Comparison of ENCODE assay signal across 9 mouse cellular contexts in the genomic region with DNA sequence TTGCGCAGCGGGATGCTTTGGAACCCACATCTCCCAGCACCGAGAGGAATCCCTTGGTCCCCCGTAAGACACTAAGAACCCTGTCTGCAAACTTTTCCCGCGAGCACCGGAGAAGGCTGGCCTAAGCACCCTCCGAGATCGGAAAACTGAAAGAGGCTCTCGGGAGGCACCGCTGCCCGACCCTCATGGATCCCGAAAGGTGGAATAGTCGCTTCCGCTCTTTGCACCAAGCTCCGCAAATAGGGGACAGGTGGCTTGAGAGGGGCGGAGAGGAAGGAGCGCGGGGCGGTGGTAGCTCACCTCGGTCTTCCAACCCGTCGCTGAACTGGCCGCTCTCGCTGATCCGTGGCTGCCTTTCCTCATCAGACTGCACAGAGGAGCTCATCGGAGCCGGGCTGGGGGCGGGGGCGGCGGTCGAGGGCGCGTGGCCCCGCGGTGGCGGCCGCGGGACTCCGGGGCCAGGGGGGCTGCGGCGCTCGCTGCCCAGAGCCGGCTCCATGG. TPM values are rescaled to one million over a fixed set of nuclear protein-coding genes. Genes with fewer than 3 reads are reported as not detected.
DNase-seq lines count a peak whose midpoint lies in the region; ATAC-seq and TF ChIP-seq lines count a peak whose summit lies in the region.
"Had no signal": no experiment of that assay in that cellular context is flagged by ENCODE, and none has a peak within 500 bp of the region (broad histone marks: within the 10 kb centered on the region; RNA-seq: fewer than 3 reads in every experiment).

No protein-coding gene starts in this region.

- TF ChIP-seq CTCF in bone marrow macrophage, adult 2 months (IDR thresholded peaks at IDR 0.05; ENCODE audit: low read depth, low read length) = no peak
- TF ChIP-seq CTCF in embryonic fibroblast, embryonic 13.5 days (IDR thresholded peaks at IDR 0.05; ENCODE audit: borderline replicate concordance, insufficient read depth, low read length) = no peak
- no peak for TF ChIP-seq CTCF in intestine, postnatal 0 days (IDR thresholded peaks at IDR 0.05; ENCODE audit: low read depth)

- H3K27me3 ChIP-seq in intestine, postnatal 0 days (replicated peaks; ENCODE audit: control insufficient read depth, insufficient read depth, low read length) = peaks cover 57% of the 10 kb centered on the region
- H3K27me3 ChIP-seq in stomach, embryonic 14.5 days (ENCODE audit: control insufficient read depth, insufficient read depth, low read length) = peaks cover 28% of the 10 kb centered on the region

- peak; percentile 33; the same call in 1 of the 2 replicates for ATAC-seq in intestine, postnatal 0 days
- ATAC-seq in stomach, embryonic 14.5 days (ENCODE audit: insufficient number of reproducible peaks, insufficient read depth, low FRiP score, low read depth) = no peak

- peak overlapping the region; percentile 67 for H3K4me3 ChIP-seq in bone marrow macrophage, adult 2 months (ENCODE audit: insufficient read depth, low read length)
- H3K4me3 ChIP-seq in embryonic fibroblast, embryonic 13.5 days (ENCODE audit: insufficient read depth, low read length) = peak overlapping the region; percentile 36
- H3K4me3 ChIP-seq in intestine, postnatal 0 days (ENCODE audit: low read depth, low read length) = peak overlapping the region; percentile 56
- H3K4me3 ChIP-seq in stomach, embryonic 14.5 days (ENCODE audit: low read depth, low read length) = peak overlapping the region; percentile 45

- no peaks in the 10 kb centered on the region for H3K9me3 ChIP-seq in intestine, postnatal 0 days (ENCODE audit: control insufficient read depth)
- no peaks in the 10 kb centered on the region for H3K9me3 ChIP-seq in stomach, embryonic 14.5 days (ENCODE audit: control insufficient read depth, low read depth, low read length)

- no peaks in the 10 kb centered on the region for H3K36me3 ChIP-seq in intestine, postnatal 0 days (ENCODE audit: control insufficient read depth, insufficient read depth)
- no peaks in the 10 kb centered on the region for H3K36me3 ChIP-seq in stomach, embryonic 14.5 days (ENCODE audit: control insufficient read depth, insufficient read depth, low read length)

- peak; percentile 5 for DNase-seq in kidney, adult 9 months
- DNase-seq in kidney, postnatal 25 days = no peak
- peak; percentile 25 for DNase-seq in lung, postnatal 14 days
- no peak for DNase-seq in gastrocnemius, postnatal 25 days

- no peak overlapping the region for H3K27ac ChIP-seq in bone marrow macrophage, adult 2 months (ENCODE audit: insufficient read depth, low read depth, low read length)
- H3K27ac ChIP-seq in embryonic fibroblast, embryonic 13.5 days (ENCODE audit: insufficient read depth, low read length) = no peak overlapping the region
- no peak overlapping the region for H3K27ac ChIP-seq in intestine, postnatal 0 days (ENCODE audit: low read depth, low read length)
- no peak overlapping the region for H3K27ac ChIP-seq in stomach, embryonic 14.5 days (ENCODE audit: low read length)

- 0 out of 2 replicates have a peak, but pooled peaks cover 3% of the 10 kb centered on the region for H3K4me1 ChIP-seq in bone marrow macrophage, adult 2 months (ENCODE audit: control insufficient read depth, insufficient read depth, low read length)
- 0 out of 2 replicates have a peak, but pooled peaks cover 2% of the 10 kb centered on the region for H3K4me1 ChIP-seq in embryonic fibroblast, embryonic 13.5 days (ENCODE audit: control insufficient read depth, insufficient read depth, low read length)
- no peaks in the 10 kb centered on the region for H3K4me1 ChIP-seq in intestine, postnatal 0 days (replicated peaks; ENCODE audit: control insufficient read depth, insufficient read depth, low read length)
- H3K4me1 ChIP-seq in stomach, embryonic 14.5 days (ENCODE audit: control insufficient read depth, insufficient read depth, low read length) = peaks cover 9% of the 10 kb centered on the region; the same call in 1 of the 2 replicates

- H3K9ac ChIP-seq in intestine, postnatal 0 days (ENCODE audit: low read depth, low read length) = no peak overlapping the region
- no peak overlapping the region; the same call in 1 of the 2 replicates for H3K9ac ChIP-seq in stomach, embryonic 14.5 days (replicated peaks; ENCODE audit: low read depth, low read length)

- 2% methylated on average over 44 of the region's 44 CpGs for WGBS in intestine, postnatal 0 days
- under 1% methylated on average over 44 of the region's 44 CpGs for WGBS in stomach, embryonic 14.5 days

- peak overlapping the region; percentile 99 for H3K4me2 ChIP-seq in intestine, postnatal 0 days (replicated peaks; ENCODE audit: low read depth)
- H3K4me2 ChIP-seq in stomach, embryonic 14.5 days (replicated peaks; ENCODE audit: low read depth, low read length) = peak overlapping the region; percentile 97

- TF ChIP-seq POLR2A in bone marrow macrophage, adult 2 months (IDR thresholded peaks at IDR 0.05; ENCODE audit: borderline replicate concordance, low read depth, low read length) = no peak
- TF ChIP-seq POLR2A in embryonic fibroblast, embryonic 13.5 days (IDR thresholded peaks at IDR 0.05; ENCODE audit: low read depth, low read length) = no peak

RNA-seq across cellular contexts. Expression of a gene that starts 2.2 kb away (rescaled TPM):
- polyA plus RNA-seq in bone marrow macrophage, adult 2 months (2012; ENCODE audit: insufficient read depth, insufficient read length, missing spikeins) = 0.23 TPM in 1 of 2 replicates, not detected in the other
- not detected in 2 replicates for polyA plus RNA-seq in embryonic fibroblast, embryonic 13.5 days (2011; ENCODE audit: insufficient read length, low read depth, missing spikeins)
- polyA plus RNA-seq in intestine, postnatal 0 days (2015; fragmentation: Nextera tagmentation; extraction: Ambion mirVana) = 0.26 and 0.44 TPM in 2 replicates
- 0.59 and 1.0 TPM in 2 replicates for polyA plus RNA-seq in stomach, embryonic 14.5 days (2014; fragmentation: Nextera tagmentation; extraction: Ambion mirVana)
- total RNA-seq in gastrocnemius, postnatal 25 days (2021) = not detected

RNA-seq across cellular contexts. Expression of a gene that starts 52.0 kb away (rescaled TPM):
- polyA plus RNA-seq in bone marrow macrophage, adult 2 months (2012; ENCODE audit: insufficient read depth, insufficient read length, missing spikeins) = not detected in 2 replicates
- not detected in 2 replicates for polyA plus RNA-seq in embryonic fibroblast, embryonic 13.5 days (2011; ENCODE audit: insufficient read length, low read depth, missing spikeins)
- not detected in 2 replicates for polyA plus RNA-seq in intestine, postnatal 0 days (2015; fragmentation: Nextera tagmentation; extraction: Ambion mirVana)
- 0.11 and 0.16 TPM in 2 replicates for polyA plus RNA-seq in stomach, embryonic 14.5 days (2014; fragmentation: Nextera tagmentation; extraction: Ambion mirVana)
- total RNA-seq in gastrocnemius, postnatal 25 days (2021) = not detected
- total RNA-seq: left cerebral cortex, postnatal 36 days had no signal

Comparison
In these comparisons a context has a peak if more than half of its experiments do, and no peak if none do; other contexts are left out.
1. DNase-seq: peak in kidney, adult 9 months (single experiment) and lung, postnatal 14 days (single experiment); none in kidney, postnatal 25 days (0 of 2) and gastrocnemius, postnatal 25 days (single experiment).
2. Peak in every context shown above with its lines, with median percentiles within 50 percentile points of each other: H3K4me3 ChIP-seq.